Comparison of ENCODE assay signal across 34 mouse cellular contexts in genomic region chr11:117864805-117865204, GRCm38 (mm10). TPM values are rescaled to one million over a fixed set of nuclear protein-coding genes. Genes with fewer than 3 reads are reported as not detected.
A peak's percentile ranks its signal among the peaks of the same experiment; 100 is the strongest.
DNase-seq lines count a peak whose midpoint lies in the region; ATAC-seq and TF ChIP-seq lines count a peak whose summit lies in the region.
"Had no signal": no experiment of that assay in that cellular context is flagged by ENCODE, and none has a peak within 500 bp of the region (broad histone marks: within the 10 kb centered on the region; RNA-seq: fewer than 3 reads in every experiment).

No protein-coding gene starts in this region.

- DNase-seq in heart, adult 11 months = peak; percentile 92
- DNase-seq in heart, adult 9 months (ENCODE audit: low spot score in 2 of 2) = no peak
- peak; percentile 51 for DNase-seq in kidney, postnatal 10 days
- DNase-seq in kidney, adult 2 months = no peak
- no peak for DNase-seq in embryonic facial prominence, embryonic 10.5 days (ENCODE audit: low spot score)
- DNase-seq in adrenal gland, postnatal 10 days = no peak
- DNase-seq: cerebellum, adult 11-12 months; cerebellum, postnatal 10 days; forebrain, postnatal 0 days; gastrocnemius, postnatal 36 days; lung, postnatal 4 days; retina, postnatal 1 day; right cerebral cortex, postnatal 25 days; spleen, adult 18-20 months had no signal

- H3K9me3 ChIP-seq in embryonic facial prominence, embryonic 10.5 days = no peaks in the 10 kb centered on the region
- H3K9me3 ChIP-seq: hindbrain, embryonic 12.5 days; midbrain, embryonic 12.5 days had no signal

- WGBS in kidney, adult 2 months = 67% methylated on average over 2 of the region's 2 CpGs
- 59% methylated on average over 2 of the region's 2 CpGs for WGBS in embryonic facial prominence, embryonic 10.5 days

- ATAC-seq in megakaryocyte progenitor cell, adult 5-6 weeks (replicated peaks; ENCODE audit: poor library complexity) = 0 out of 2 replicates have a peak, but pooled peaks have one; percentile 27
- ATAC-seq: CD4-positive, CD25-positive, alpha-beta regulatory T cell, adult 4 months; forebrain, postnatal 0 days; Patski had no signal

- H3K4me1 ChIP-seq in kidney, adult 2 months (ENCODE audit: control insufficient read depth, insufficient read depth, low read length) = no peaks in the 10 kb centered on the region
- peaks cover 53% of the 10 kb centered on the region for H3K4me1 ChIP-seq in embryonic facial prominence, embryonic 10.5 days

- no peak overlapping the region for H3K27ac ChIP-seq in kidney, adult 2 months (ENCODE audit: insufficient read depth, low read depth, low read length)
- 0 out of 2 replicates have a peak overlapping the region, but pooled peaks have one; percentile 57 for H3K27ac ChIP-seq in embryonic facial prominence, embryonic 10.5 days (replicated peaks)
- H3K27ac ChIP-seq: hindbrain, embryonic 12.5 days; kidney, postnatal 0 days; midbrain, embryonic 12.5 days had no signal

- no peak for TF ChIP-seq POLR2A in kidney, adult 2 months (IDR thresholded peaks at IDR 0.05; ENCODE audit: low read depth, low read length)

- H3K36me3 ChIP-seq in kidney, adult 2 months (ENCODE audit: control insufficient read depth, insufficient read depth, low read length) = no peaks in the 10 kb centered on the region
- H3K36me3 ChIP-seq in embryonic facial prominence, embryonic 10.5 days (replicated peaks) = no peaks in the 10 kb centered on the region
- H3K36me3 ChIP-seq: hindbrain, embryonic 12.5 days; midbrain, embryonic 12.5 days had no signal

- no peak for TF ChIP-seq CTCF in kidney, adult 2 months (conservative IDR thresholded peaks at IDR 0.05; ENCODE audit: insufficient read depth, insufficient read length, low read depth, low read length)

- no peaks in the 10 kb centered on the region for H3K27me3 ChIP-seq in kidney, adult 2 months (replicated peaks; ENCODE audit: control insufficient read depth, insufficient read depth, low read length)
- H3K27me3 ChIP-seq in embryonic facial prominence, embryonic 10.5 days (replicated peaks; ENCODE audit: low read depth, poor library complexity, severe bottlenecking) = peaks cover 60% of the 10 kb centered on the region
- H3K27me3 ChIP-seq: Patski had no signal

- H3K4me3 ChIP-seq in kidney, adult 2 months (ENCODE audit: insufficient read depth, low read depth, low read length) = no peak overlapping the region
- no peak overlapping the region for H3K4me3 ChIP-seq in embryonic facial prominence, embryonic 10.5 days
- H3K4me3 ChIP-seq: hindbrain, embryonic 12.5 days; midbrain, embryonic 12.5 days had no signal

RNA-seq across cellular contexts. Expression of gene Tmem235, which starts 4.3 kb away (rescaled TPM):
- 0.08 and 0.10 TPM in 2 replicates for polyA plus RNA-seq in kidney, adult 2 months (2012; rRNA removed)
- 0.10 TPM in 1 of 2 replicates, not detected in the other for polyA plus RNA-seq in embryonic facial prominence, embryonic 10.5 days (2016; fragmentation: Nextera tagmentation; extraction: Ambion mirVana)
- not detected in 2 replicates for total RNA-seq in megakaryocyte progenitor cell, adult 5-6 weeks (2015)
- total RNA-seq in megakaryocyte progenitor cell, adult 5-6 weeks (2017) = not detected in 2 replicates
- total RNA-seq in adrenal gland, postnatal 10 days (2021) = not detected
- total RNA-seq: adrenal gland, adult 18-20 months; adrenal gland, postnatal 4 days; forebrain, postnatal 0 days; gastrocnemius, postnatal 36 days; layer of hippocampus, adult 18-20 months; layer of hippocampus, postnatal 14 days; liver, adult 2 months; monocyte, adult 5-6 weeks had no signal
- polyA plus RNA-seq: CD4-positive, CD25-positive, alpha-beta regulatory T cell, adult 4 months; embryonic facial prominence, embryonic 14.5 days; forebrain, postnatal 0 days; heart, embryonic 11.5 days; heart, postnatal 0 days; hindbrain, embryonic 12.5 days; intestine, embryonic 14.5 days; kidney, postnatal 0 days; limb, embryonic 11.5 days; liver, adult 2 months; liver, embryonic 16.5 days; lung, embryonic 16.5 days; midbrain, embryonic 12.5 days; neural tube, embryonic 11.5 days had no signal

RNA-seq across cellular contexts. Expression of gene Tha1, which starts 8.5 kb away (rescaled TPM):
- 14.9 and 20.1 TPM in 2 replicates for polyA plus RNA-seq in kidney, adult 2 months (2012; rRNA removed)
- polyA plus RNA-seq in embryonic facial prominence, embryonic 10.5 days (2016; fragmentation: Nextera tagmentation; extraction: Ambion mirVana) = 2.5 and 3.1 TPM in 2 replicates
- total RNA-seq in megakaryocyte progenitor cell, adult 5-6 weeks (2015) = 2.9 and 4.1 TPM in 2 replicates
- 3.1 and 4.6 TPM in 2 replicates for total RNA-seq in megakaryocyte progenitor cell, adult 5-6 weeks (2017)
- total RNA-seq in adrenal gland, postnatal 10 days (2021) = 10 to 100 TPM in 1 of 2 experiments, 1 to 10 TPM in 1; 9.5 to 17.3 TPM

RNA-seq across cellular contexts. Expression of gene Birc5, which starts 15.8 kb away (rescaled TPM):
- 0.75 and 1.3 TPM in 2 replicates for polyA plus RNA-seq in kidney, adult 2 months (2012; rRNA removed)
- polyA plus RNA-seq in embryonic facial prominence, embryonic 10.5 days (2016; fragmentation: Nextera tagmentation; extraction: Ambion mirVana) = 405 and 416 TPM in 2 replicates
- 179 and 200 TPM in 2 replicates for total RNA-seq in megakaryocyte progenitor cell, adult 5-6 weeks (2015)
- total RNA-seq in megakaryocyte progenitor cell, adult 5-6 weeks (2017) = 183 and 213 TPM in 2 replicates
- 10 to 100 TPM; 23.3 to 28.0 TPM for total RNA-seq in adrenal gland, postnatal 10 days (2021)

RNA-seq across cellular contexts. Expression of gene Tk1, which starts 38.9 kb away (rescaled TPM):
- polyA plus RNA-seq in kidney, adult 2 months (2012; rRNA removed) = 15.5 and 15.8 TPM in 2 replicates
- 156 and 161 TPM in 2 replicates for polyA plus RNA-seq in embryonic facial prominence, embryonic 10.5 days (2016; fragmentation: Nextera tagmentation; extraction: Ambion mirVana)
- total RNA-seq in megakaryocyte progenitor cell, adult 5-6 weeks (2015) = 186 and 198 TPM in 2 replicates
- 94.8 and 108 TPM in 2 replicates for total RNA-seq in megakaryocyte progenitor cell, adult 5-6 weeks (2017)
- total RNA-seq in adrenal gland, postnatal 10 days (2021) = 10 to 100 TPM; 39.7 to 47.3 TPM

RNA-seq across cellular contexts. Expression of gene Afmid, which starts 39.1 kb away (rescaled TPM):
- polyA plus RNA-seq in kidney, adult 2 months (2012; rRNA removed) = 85.6 and 89.7 TPM in 2 replicates
- polyA plus RNA-seq in embryonic facial prominence, embryonic 10.5 days (2016; fragmentation: Nextera tagmentation; extraction: Ambion mirVana) = 3.5 and 4.8 TPM in 2 replicates
- 0.85 and 1.5 TPM in 2 replicates for total RNA-seq in megakaryocyte progenitor cell, adult 5-6 weeks (2015)
- total RNA-seq in megakaryocyte progenitor cell, adult 5-6 weeks (2017) = 2.6 and 3.0 TPM in 2 replicates
- 10 to 100 TPM; 14.1 to 17.7 TPM for total RNA-seq in adrenal gland, postnatal 10 days (2021)

Comparison
In these comparisons a context has a peak if more than half of its experiments do, and no peak if none do; other contexts are left out.
1. DNase-seq: peak in heart, adult 11 months (single experiment) and kidney, postnatal 10 days (single experiment); none in heart, adult 9 months (0 of 2), kidney, adult 2 months (single experiment), embryonic facial prominence, embryonic 10.5 days (single experiment) and adrenal gland, postnatal 10 days (single experiment).
2. RNA of gene Birc5, which starts 15.8 kb away (total RNA-seq): 179 to 213 TPM in megakaryocyte progenitor cell, adult 5-6 weeks; 23.3 to 28.0 TPM in adrenal gland, postnatal 10 days; every median in the first group is over 4 times any median in the second.